Mouse (Mus musculus) C2C12 (cell line): ENCODE measurements around the gene St6galnac4. TPM values are rescaled to one million over a fixed set of nuclear protein-coding genes. Genes with fewer than 3 reads are reported as not detected.

Experiments used
- H3K27me3 ChIP-seq: one replicate; pipeline ENCODE4 v1.6.1; 2011; ENCODE audit not compliant: control insufficient read depth, insufficient read depth, insufficient read length
- H3K36me3 ChIP-seq: one replicate; pipeline ENCODE4 v1.6.1; 2011; ENCODE audit not compliant: control insufficient read depth, insufficient read depth
- H3K4me3 ChIP-seq: one replicate; pipeline ENCODE4 v1.5.1; 2011; ENCODE audit warnings: mild to moderate bottlenecking, control low read depth; ENCODE audit not compliant: poor library complexity, insufficient read depth, severe bottlenecking
- H3K79me2 ChIP-seq: one replicate; pipeline ENCODE4 v1.6.1; 2011; ENCODE audit not compliant: control insufficient read depth, insufficient read depth
- H3K79me3 ChIP-seq: one replicate; pipeline ENCODE4 v1.6.1; 2011; ENCODE audit warnings: low read depth, control low read depth
- H3ac ChIP-seq: one replicate; pipeline ENCODE3; 2011; ENCODE audit warnings: low read depth; ENCODE audit not compliant: control insufficient read depth, insufficient read length
- CEBPB ChIP-seq: IDR thresholded peaks from one replicate; pipeline ENCODE4 v1.6.1; 2011; ENCODE audit warnings: low read depth, mild to moderate bottlenecking, control low read depth, moderate library complexity
- CTCF ChIP-seq: IDR thresholded peaks from one replicate; pipeline ENCODE4 v1.5.1; 2011; ENCODE audit not compliant: control insufficient read depth, insufficient read depth, insufficient read length
- FOSL1 ChIP-seq: IDR thresholded peaks from one replicate; pipeline ENCODE4 v1.8.0; 2011; ENCODE audit warnings: mild to moderate bottlenecking, low read length; ENCODE audit not compliant: poor library complexity, insufficient read depth, severe bottlenecking
- MAX ChIP-seq: IDR thresholded peaks from one replicate; pipeline ENCODE4 v1.6.1; 2011; ENCODE audit warnings: mild to moderate bottlenecking, control low read depth
- MYOD1 ChIP-seq: IDR thresholded peaks from one replicate; pipeline ENCODE4 v1.6.1; 2011; ENCODE audit warnings: low read depth; ENCODE audit not compliant: control insufficient read depth, insufficient read length
- MYOG ChIP-seq: IDR thresholded peaks from one replicate; pipeline ENCODE4 v1.6.1; 2011; ENCODE audit not compliant: control insufficient read depth, insufficient read length; ENCODE audit errors: extremely low read depth
- USF1 ChIP-seq: IDR thresholded peaks from one replicate; pipeline ENCODE4 v1.6.1; 2011; ENCODE audit warnings: low read depth, mild to moderate bottlenecking, control low read depth, moderate library complexity
- polyA plus RNA-seq: library from polyadenylated mRNA; unstranded; fragments of >200 nt; fragmentation: generic; extraction: Trizol; gene quantifications from one replicate; pipeline ENCODE4 v1.2.1, GENCODE M21; 2012; ENCODE audit warnings: missing spikeins

The St6galnac4 gene
- polyA plus RNA-seq, 1 experiment, result 82.3 TPM

DNA sequence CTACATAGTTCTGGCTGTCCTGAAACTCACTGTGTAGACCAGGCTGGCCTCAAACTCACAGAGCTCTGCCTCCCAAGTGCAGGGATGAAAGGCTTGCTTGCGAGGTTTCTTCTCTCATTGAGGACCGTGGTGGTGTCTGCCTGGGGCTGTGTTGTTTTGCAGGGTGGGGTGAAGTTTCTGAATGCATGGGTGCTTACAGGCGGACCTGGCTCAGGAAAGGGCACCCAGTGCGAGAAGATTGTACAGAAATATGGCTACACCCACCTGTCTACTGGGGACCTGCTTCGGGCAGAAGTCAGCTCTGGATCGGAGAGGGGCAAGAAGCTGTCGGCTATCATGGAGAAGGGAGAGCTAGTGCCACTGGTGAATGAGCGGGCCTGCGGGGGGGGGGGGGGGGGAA is 43.1 kb downstream of the St6galnac4 start:
- H3ac ChIP-seq, result peak overlapping the region; percentile 54
- TF ChIP-seq MYOD1 (no peak), MAX (no peak), FOSL1 (no peak), MYOG (no peak), CTCF (no peak), CEBPB (no peak), USF1 (no peak)
- H3K36me3 ChIP-seq, result peaks cover 39% of the 10 kb centered on the region
- H3K4me3 ChIP-seq, result peak overlapping the region; percentile 48
- H3K79me3 ChIP-seq, result peaks cover 19% of the 10 kb centered on the region
- no peaks in the 10 kb centered on the region for H3K27me3 ChIP-seq
- peaks cover 49% of the 10 kb centered on the region for H3K79me2 ChIP-seq

DNA sequence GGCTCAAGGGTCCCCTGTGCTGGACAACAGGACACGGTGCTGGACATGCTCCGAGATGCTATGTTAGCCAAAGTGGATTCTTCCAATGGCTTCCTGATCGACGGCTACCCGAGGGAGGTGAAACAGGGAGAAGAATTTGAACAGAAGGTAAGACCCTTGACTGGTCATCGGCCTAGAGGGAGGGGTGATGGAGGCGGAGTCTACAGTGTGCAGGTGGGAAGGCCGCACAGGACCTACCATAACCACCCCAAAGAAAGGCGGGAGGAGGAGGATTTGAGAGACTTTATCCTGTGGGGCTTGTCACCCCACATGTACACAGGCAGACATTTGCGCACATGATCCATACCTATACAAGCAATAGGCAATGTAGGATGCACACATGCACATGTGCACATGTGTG is 44.2 kb downstream of the St6galnac4 start:
- no peak overlapping the region for H3ac ChIP-seq
- no peak for TF ChIP-seq FOSL1
- TF ChIP-seq USF1, result no peak
- no peak for TF ChIP-seq MAX
- TF ChIP-seq CEBPB, result no peak
- TF ChIP-seq MYOG, result no peak
- no peak for TF ChIP-seq MYOD1
- TF ChIP-seq CTCF, result no peak
- peaks cover 49% of the 10 kb centered on the region for H3K79me2 ChIP-seq
- H3K4me3 ChIP-seq, result peak overlapping the region; percentile 48
- H3K36me3 ChIP-seq, result peaks cover 49% of the 10 kb centered on the region
- H3K79me3 ChIP-seq, result peaks cover 19% of the 10 kb centered on the region
- no peaks in the 10 kb centered on the region for H3K27me3 ChIP-seq

DNA sequence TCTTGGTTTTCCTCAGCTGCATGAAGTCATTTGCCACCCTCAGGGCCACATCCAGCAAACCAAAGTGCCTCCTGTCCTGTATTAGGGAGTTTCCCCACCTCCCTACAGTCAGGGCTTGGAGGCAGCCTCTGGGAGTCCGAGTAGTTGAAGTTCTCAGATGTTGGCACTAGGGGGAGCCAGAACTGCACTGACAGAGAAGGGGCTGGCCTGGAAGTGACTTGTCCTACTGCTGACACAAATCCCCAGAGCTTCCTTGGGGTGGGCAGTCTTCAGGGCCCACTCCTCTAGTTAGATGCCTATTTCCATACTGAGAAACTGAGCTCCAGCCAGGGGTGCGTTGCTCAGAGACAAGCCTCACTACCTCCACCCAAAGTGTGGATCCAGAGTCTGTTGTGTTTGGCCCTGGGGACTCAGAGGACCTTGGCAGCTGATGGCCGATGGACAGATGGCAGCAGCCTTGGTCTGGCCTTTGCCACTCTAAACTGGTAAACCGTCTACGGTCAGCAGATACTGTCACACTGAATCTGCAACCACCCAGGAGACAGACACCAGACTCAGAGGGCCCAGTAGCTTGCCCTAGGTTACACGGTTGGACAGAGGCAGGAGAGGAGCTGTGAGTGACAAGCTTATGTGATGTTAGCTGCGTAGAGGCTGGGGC is 45.0 kb downstream of the St6galnac4 start:
- H3K36me3 ChIP-seq, result peaks cover 56% of the 10 kb centered on the region
- H3K4me3 ChIP-seq, result no peak overlapping the region
- TF ChIP-seq FOSL1 (no peak), MAX (no peak), MYOD1 (peak; percentile 28), CTCF (peak; percentile 77)
- peak overlapping the region; percentile 12 for H3ac ChIP-seq
- peaks cover 19% of the 10 kb centered on the region for H3K79me3 ChIP-seq
- peaks cover 49% of the 10 kb centered on the region for H3K79me2 ChIP-seq
- no peaks in the 10 kb centered on the region for H3K27me3 ChIP-seq

DNA sequence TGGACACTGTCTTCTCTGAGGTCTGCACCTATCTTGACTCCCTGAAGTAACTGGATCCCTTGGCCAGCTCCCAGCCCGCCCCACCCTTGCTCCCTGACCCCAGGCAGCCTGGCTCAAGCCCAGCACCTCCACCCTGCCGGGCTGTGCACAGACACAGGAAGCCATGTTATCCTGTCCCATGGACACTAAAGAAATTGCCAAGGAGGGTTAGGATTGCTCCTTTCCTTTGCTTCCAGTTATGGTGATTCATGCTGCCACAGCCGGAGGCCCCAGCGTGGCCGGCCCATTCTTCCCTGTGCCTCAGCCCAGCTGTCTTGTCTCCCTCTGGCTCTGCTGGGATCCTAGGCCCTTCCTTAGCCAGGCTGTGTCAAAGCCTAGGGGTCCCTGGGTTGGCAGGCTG is 46.8 kb downstream of the St6galnac4 start:
- TF ChIP-seq CTCF (no peak), MYOD1 (no peak)
- Histone ChIP-seq H3ac (no peak overlapping the region), H3K79me2 (peaks cover 49% of the 10 kb centered on the region), H3K27me3 (no peaks in the 10 kb centered on the region), H3K4me3 (no peak overlapping the region), H3K79me3 (peaks cover 19% of the 10 kb centered on the region), H3K36me3 (peaks cover 59% of the 10 kb centered on the region)

DNA sequence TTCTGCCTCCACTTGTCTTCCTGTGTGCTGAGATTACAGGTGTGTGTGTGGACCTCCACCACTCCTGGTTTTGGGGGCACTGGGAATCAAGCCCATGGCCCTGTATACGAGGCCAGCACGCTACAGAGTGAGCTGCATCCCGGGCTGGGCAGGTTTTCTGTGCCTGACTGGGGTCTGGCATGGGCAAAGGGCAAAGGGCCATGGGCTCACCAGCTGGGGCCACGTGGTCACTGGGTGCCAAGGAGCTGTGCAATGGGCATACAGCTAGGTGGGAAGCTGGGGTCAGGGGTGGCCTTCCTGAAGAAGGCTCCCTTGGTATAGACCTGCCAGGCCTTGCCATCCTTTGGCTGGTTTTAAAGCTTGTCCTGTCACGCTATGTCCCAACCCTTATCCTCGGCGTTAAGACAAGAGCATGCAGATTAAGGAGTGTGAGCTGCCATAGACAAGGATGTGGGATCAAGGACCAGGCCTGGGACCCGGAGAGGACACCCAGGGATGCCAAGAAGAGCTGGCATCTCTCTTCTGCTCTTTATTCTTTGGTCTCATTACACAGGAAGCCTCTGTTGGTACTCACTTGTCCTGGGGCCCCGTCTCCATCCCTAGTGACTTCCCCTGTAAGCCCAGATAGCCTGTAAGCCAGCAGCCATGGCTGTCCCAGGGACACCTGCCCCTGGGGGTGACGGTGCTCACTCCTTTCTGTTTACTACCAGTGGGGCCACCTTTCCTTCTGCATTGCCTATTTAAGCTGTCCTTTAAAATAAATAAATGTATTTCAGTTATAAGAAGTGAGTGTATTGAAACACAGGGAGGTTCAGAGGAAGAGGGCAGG is 47.6 kb downstream of the St6galnac4 start:
- no peak for TF ChIP-seq MAX
- TF ChIP-seq CTCF, result no peak
- TF ChIP-seq CEBPB, result no peak
- no peak for TF ChIP-seq MYOG
- no peak for TF ChIP-seq MYOD1
- no peak for TF ChIP-seq USF1
- TF ChIP-seq FOSL1, result no peak

DNA sequence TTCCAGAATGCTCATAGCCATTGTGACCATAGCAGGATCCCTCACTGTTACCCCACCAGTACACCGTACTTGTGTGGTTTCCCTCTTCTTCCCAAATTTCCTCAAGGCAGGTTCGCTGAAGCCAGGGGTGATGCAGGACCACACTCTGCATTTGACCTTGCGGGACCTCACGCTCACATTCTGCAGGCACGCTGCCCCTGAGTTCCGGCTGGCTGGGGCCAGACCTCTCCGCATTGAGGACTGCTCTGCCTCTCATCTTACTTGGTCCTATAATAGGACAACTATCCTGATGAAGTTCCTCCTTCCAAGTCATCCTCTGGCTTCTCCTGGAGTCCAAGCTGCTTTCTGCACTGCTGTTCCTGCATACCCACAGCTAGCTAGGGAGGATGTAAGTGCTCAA is 49.7 kb downstream of the St6galnac4 start:
- Histone ChIP-seq H3ac (no peak overlapping the region), H3K4me3 (no peak overlapping the region), H3K27me3 (no peaks in the 10 kb centered on the region), H3K79me3 (peaks cover 4% of the 10 kb centered on the region), H3K79me2 (peaks cover 19% of the 10 kb centered on the region), H3K36me3 (peaks cover 52% of the 10 kb centered on the region)
- TF ChIP-seq MYOG (no peak), CEBPB (no peak), CTCF (no peak), FOSL1 (no peak), MAX (no peak)

More for the DNA sequence above, 47.6 kb downstream of the St6galnac4 start:
- no peak overlapping the region for H3ac ChIP-seq
- peaks cover 19% of the 10 kb centered on the region for H3K79me3 ChIP-seq
- peaks cover 59% of the 10 kb centered on the region for H3K36me3 ChIP-seq
- H3K27me3 ChIP-seq, result no peaks in the 10 kb centered on the region
- H3K79me2 ChIP-seq, result peaks cover 40% of the 10 kb centered on the region
- no peak overlapping the region for H3K4me3 ChIP-seq
